Mouse (Mus musculus) MEL (cell line): Measurements from ENCODE around the gene Klk1b22.

ENCODE experiments used
- CTCF ChIP-seq, 3 experiments: IDR thresholded peaks in 2 of 3; conservative IDR thresholded peaks in 1 of 3; 2 replicates each; pipeline ENCODE4 v1.5.1; 2011 to 2012; ENCODE audit warnings: low read length in 3 of 3, low read depth in 2 of 3, mild to moderate bottlenecking in 2 of 3, improper control_type of control experiment in 1 of 3, inconsistent platforms in 1 of 3, mixed read lengths in 1 of 3, moderate library complexity in 1 of 3; ENCODE audit not compliant: control insufficient read depth in 1 of 3, insufficient read depth in 1 of 3, poor library complexity in 1 of 3, severe bottlenecking in 1 of 3
- EP300 ChIP-seq, 2 experiments: IDR thresholded peaks; 2 replicates each; pipeline ENCODE4 v1.6.1; 2011; ENCODE audit warnings: improper control_type of control experiment in 2 of 2, low read length in 2 of 2, low read depth in 1 of 2, mild to moderate bottlenecking in 1 of 2
- ETS1 ChIP-seq: IDR thresholded peaks from 2 replicates; pipeline ENCODE4 v1.6.1; 2012; ENCODE audit warnings: low read depth, mild to moderate bottlenecking, inconsistent platforms, low read length, improper control_type of control experiment, moderate library complexity
- MAX ChIP-seq: IDR thresholded peaks from 2 replicates; pipeline ENCODE4 v1.6.1; 2011; ENCODE audit warnings: low read length, improper control_type of control experiment
- MAZ ChIP-seq: IDR thresholded peaks from 2 replicates; pipeline ENCODE4 v1.6.1; 2012; ENCODE audit warnings: low read depth, mild to moderate bottlenecking, inconsistent platforms, low read length, improper control_type of control experiment
- MYB ChIP-seq: IDR thresholded peaks from 2 replicates; pipeline ENCODE4 v1.6.1; 2011; ENCODE audit warnings: mild to moderate bottlenecking, low read depth, low read length, improper control_type of control experiment
- POLR2A ChIP-seq, 2 experiments: IDR thresholded peaks; 2 replicates each; pipeline ENCODE4 v1.6.1; 2011 to 2012; ENCODE audit warnings: low read length in 2 of 2, mild to moderate bottlenecking in 2 of 2, control low read depth in 1 of 2, improper control_type of control experiment in 1 of 2, low read depth in 1 of 2, moderate library complexity in 1 of 2; ENCODE audit not compliant: control insufficient read depth in 1 of 2, insufficient read depth in 1 of 2, poor library complexity in 1 of 2
- RCOR1 ChIP-seq: IDR thresholded peaks from 2 replicates; pipeline ENCODE4 v1.6.1; 2012; ENCODE audit warnings: low read depth, mild to moderate bottlenecking, inconsistent platforms, low read length, improper control_type of control experiment

DNA sequence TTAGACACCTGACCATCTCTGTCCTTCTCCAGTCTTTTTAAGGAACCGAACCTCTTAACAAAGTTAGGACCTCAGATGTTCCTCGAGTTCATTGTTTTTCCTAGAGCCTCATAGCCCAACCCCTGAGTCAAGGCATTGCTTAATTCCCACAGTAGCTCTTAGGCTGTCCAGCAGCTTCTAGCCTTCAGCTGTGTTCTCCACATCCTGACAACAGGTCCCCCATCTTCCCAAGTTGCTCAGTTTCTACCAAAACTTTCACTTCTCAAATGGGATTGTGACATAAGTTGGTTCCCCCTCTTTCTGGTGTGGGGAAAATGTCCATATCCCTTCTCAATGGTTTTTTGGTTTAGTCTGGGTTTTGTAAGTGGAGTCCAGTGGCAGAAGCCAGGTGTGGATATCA lies 40.4 kb upstream of the Klk1b22 start:
- TF ChIP-seq CTCF (IDR thresholded peaks at IDR 0.05 in 2 of 3, conservative IDR thresholded peaks at IDR 0.05 in 1 of 3; ENCODE audit: control insufficient read depth in 1 of 3, insufficient read depth in 1 of 3, low read depth in 2 of 3, low read length in 3 of 3, poor library complexity in 1 of 3, severe bottlenecking in 1 of 3) (no peak), RCOR1 (no peak), MAX (no peak), MAZ (no peak), POLR2A (IDR thresholded peaks at IDR 0.05; ENCODE audit: control insufficient read depth in 1 of 2, insufficient read depth in 1 of 2, low read depth in 1 of 2, low read length in 2 of 2, poor library complexity in 1 of 2) (no peak), MYB (no peak), ETS1 (no peak), EP300 (IDR thresholded peaks at IDR 0.05; ENCODE audit: low read depth in 1 of 2, low read length in 2 of 2) (no peak)
